Mouse (Mus musculus) embryonic fibroblast, embryonic 13.5 days (primary cell): ENCODE data around the gene Lrrc1. TPM values are rescaled to one million over a fixed set of nuclear protein-coding genes. Genes with fewer than 3 reads are reported as not detected.

ENCODE experiments used
- H3K27ac ChIP-seq: 2 replicates; pipeline ENCODE4 v1.5.1; 2012; ENCODE audit warnings: low read length, control low read depth, inconsistent platforms; ENCODE audit not compliant: insufficient read depth
- H3K4me1 ChIP-seq: 2 replicates; pipeline ENCODE4 v1.6.1; 2011; ENCODE audit warnings: low read length; ENCODE audit not compliant: control insufficient read depth, insufficient read depth
- H3K4me3 ChIP-seq: 2 replicates; pipeline ENCODE4 v1.5.1; 2011; ENCODE audit warnings: mild to moderate bottlenecking, control low read depth, low read length; ENCODE audit not compliant: insufficient read depth
- CTCF ChIP-seq: IDR thresholded peaks from 2 replicates; pipeline ENCODE4 v1.5.1; 2011; ENCODE audit warnings: mild to moderate bottlenecking, control low read depth, low read length, moderate library complexity, borderline replicate concordance; ENCODE audit not compliant: insufficient read depth
- POLR2A ChIP-seq: IDR thresholded peaks from 2 replicates; pipeline ENCODE4 v1.6.1; 2011; ENCODE audit warnings: low read depth, mild to moderate bottlenecking, control low read depth, low read length, moderate library complexity
- polyA plus RNA-seq: library from polyadenylated mRNA; stranded (reverse); fragments of >200 nt; gene quantifications from 2 replicates; pipeline ENCODE4 v1.2.4, GENCODE M21; 2011; ENCODE audit warnings: low read depth; ENCODE audit not compliant: missing spikeins, insufficient read length

The Lrrc1 gene
- polyA plus RNA-seq, 1 experiment, result 9.1 TPM

GRCm38 (mm10) chr9:77472557-77472956 lies 72.1 kb downstream of the Lrrc1 start:
- no peak overlapping the region for H3K4me3 ChIP-seq
- H3K4me1 ChIP-seq, result no peaks in the 10 kb centered on the region
- H3K27ac ChIP-seq, result no peak overlapping the region
- TF ChIP-seq POLR2A (no peak), CTCF (no peak)

GRCm38 (mm10) chr9:77471646-77472220 lies 72.9 kb downstream of the Lrrc1 start:
- no peak overlapping the region for H3K4me3 ChIP-seq
- TF ChIP-seq POLR2A (no peak), CTCF (no peak)

GRCm38 (mm10) chr9:77469791-77470607 lies 74.7 kb downstream of the Lrrc1 start:
- Histone ChIP-seq H3K4me1 (peaks cover 4% of the 10 kb centered on the region; the same call in 1 of the 2 replicates), H3K27ac (no peak overlapping the region), H3K4me3 (no peak overlapping the region)
- TF ChIP-seq CTCF (no peak), POLR2A (no peak)

More at GRCm38 (mm10) chr9:77471646-77472220, 72.9 kb downstream of the Lrrc1 start:
- Histone ChIP-seq H3K4me1 (no peaks in the 10 kb centered on the region), H3K27ac (no peak overlapping the region)

- no peak for TF ChIP-seq POLR2A
- no peak for TF ChIP-seq CTCF
- no peak overlapping the region for H3K27ac ChIP-seq
- no peak overlapping the region for H3K4me3 ChIP-seq
- peaks cover 14% of the 10 kb centered on the region for H3K4me1 ChIP-seq
These were observed 77.7 kb downstream of the Lrrc1 start for GRCm38 (mm10) chr9:77466926-77467325.

- Histone ChIP-seq H3K27ac (no peak overlapping the region), H3K4me1 (peaks cover 14% of the 10 kb centered on the region), H3K4me3 (no peak overlapping the region)
- TF ChIP-seq CTCF (no peak), POLR2A (no peak)
These were observed 79.3 kb downstream of the Lrrc1 start for GRCm38 (mm10) chr9:77465401-77465800.

GRCm38 (mm10) chr9:77463861-77464260 lies 80.8 kb downstream of the Lrrc1 start:
- Histone ChIP-seq H3K4me1 (peaks cover 14% of the 10 kb centered on the region), H3K27ac (no peak overlapping the region), H3K4me3 (no peak overlapping the region)
- TF ChIP-seq POLR2A (no peak), CTCF (no peak)

GRCm38 (mm10) chr9:77463195-77463594 lies 81.5 kb downstream of the Lrrc1 start:
- no peak for TF ChIP-seq CTCF
- Histone ChIP-seq H3K4me3 (no peak overlapping the region), H3K27ac (no peak overlapping the region), H3K4me1 (peaks cover 14% of the 10 kb centered on the region)

GRCm38 (mm10) chr9:77461371-77461915 lies 83.2 kb downstream of the Lrrc1 start:
- H3K4me1 ChIP-seq, result peaks cover 14% of the 10 kb centered on the region
- H3K27ac ChIP-seq, result no peak overlapping the region
- H3K4me3 ChIP-seq, result no peak overlapping the region
- TF ChIP-seq CTCF (no peak), POLR2A (no peak)

- Histone ChIP-seq H3K4me1 (peaks cover 14% of the 10 kb centered on the region), H3K4me3 (no peak overlapping the region), H3K27ac (no peak overlapping the region)
- no peak for TF ChIP-seq POLR2A
- no peak for TF ChIP-seq CTCF
These were observed 84.3 kb downstream of the Lrrc1 start for GRCm38 (mm10) chr9:77460408-77460807.

- no peak for TF ChIP-seq CTCF
- TF ChIP-seq POLR2A, result no peak
- Histone ChIP-seq H3K4me1 (peaks cover 5% of the 10 kb centered on the region; the same call in 1 of the 2 replicates), H3K4me3 (no peak overlapping the region), H3K27ac (no peak overlapping the region)
These were observed 85.3 kb downstream of the Lrrc1 start for GRCm38 (mm10) chr9:77459365-77459764.
